Mouse (Mus musculus) regulatory T cell (primary cell): ENCODE results near the gene Gpatch3.

Experiments used
- in situ Hi-C: fragments of 300-600 bp; cut with MboI, MseI; formaldehyde crosslinking; loops from one replicate; pipeline ENCODE4 v1.15.1; 2025; ENCODE audit warnings: high pct_unique_total_duplicates

Gpatch3 gene

GRCm38 (mm10) chr4:133584059-133584951 is 9.8 kb downstream of the Gpatch3 start, which contains the start of gene Gpn2:
Gene Gpn2, plus strand, starts transcription at chr4:133584362.
- in situ Hi-C loops: no loop called here

GRCm38 (mm10) chr4:133592570-133592969 is 18.0 kb downstream of the Gpatch3 start:
- in situ Hi-C loops: loop anchor here (5.0 to 10.0 kb wide), 2 partner anchors 52 to 235 kb away; no protein-coding TSS in a partner anchor

DNA sequence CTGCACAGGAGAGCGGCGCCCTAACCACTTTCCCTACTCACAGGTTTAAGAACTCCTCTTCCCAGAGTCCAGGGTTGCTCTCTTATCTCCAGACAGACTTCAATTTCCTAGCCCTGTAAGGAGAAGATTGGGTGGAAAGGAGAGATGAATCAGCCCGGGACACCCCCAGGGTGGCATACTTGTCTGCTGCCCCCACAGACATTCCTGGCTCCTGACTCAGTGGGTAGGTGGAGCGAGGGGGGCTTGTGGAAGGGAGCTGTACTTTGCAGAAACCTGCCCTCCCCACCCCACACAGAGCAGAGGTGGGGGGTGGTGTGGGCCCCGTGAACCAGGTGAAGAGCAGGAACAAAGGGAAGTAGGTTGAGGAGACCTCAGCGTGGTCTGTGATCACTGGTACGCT is 21.0 kb downstream of the Gpatch3 start:
- in situ Hi-C loops: loop anchor here (10.0 kb wide), 1 partner anchor 49 kb away; no protein-coding TSS in a partner anchor

GRCm38 (mm10) chr4:133596084-133596483 is 21.5 kb downstream of the Gpatch3 start:
- in situ Hi-C loops: loop anchor here (10.0 kb wide), 1 partner anchor 49 kb away; no protein-coding TSS in a partner anchor

DNA sequence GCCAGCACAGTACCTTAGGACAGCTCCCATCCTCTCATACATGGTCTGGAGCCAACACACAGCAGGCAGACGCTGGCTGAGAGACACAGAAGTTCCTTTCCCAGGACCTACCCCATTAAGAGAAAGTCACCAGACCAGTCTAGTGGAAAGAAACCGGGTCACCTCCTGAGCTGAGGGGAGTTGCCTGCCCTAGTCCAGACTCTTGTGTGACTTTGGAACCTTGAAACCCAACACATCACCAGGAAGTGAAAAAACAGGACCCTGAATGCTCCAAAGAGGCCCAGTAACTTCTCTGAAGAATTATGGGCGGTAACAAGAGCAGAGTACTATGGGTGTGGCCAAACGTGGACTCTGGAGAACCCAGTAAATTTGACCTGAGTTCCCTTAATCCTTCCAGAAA is 24.1 kb downstream of the Gpatch3 start:
- in situ Hi-C loops: loop anchor here (10.0 kb wide), 1 partner anchor 46 kb away; no protein-coding TSS in a partner anchor

DNA sequence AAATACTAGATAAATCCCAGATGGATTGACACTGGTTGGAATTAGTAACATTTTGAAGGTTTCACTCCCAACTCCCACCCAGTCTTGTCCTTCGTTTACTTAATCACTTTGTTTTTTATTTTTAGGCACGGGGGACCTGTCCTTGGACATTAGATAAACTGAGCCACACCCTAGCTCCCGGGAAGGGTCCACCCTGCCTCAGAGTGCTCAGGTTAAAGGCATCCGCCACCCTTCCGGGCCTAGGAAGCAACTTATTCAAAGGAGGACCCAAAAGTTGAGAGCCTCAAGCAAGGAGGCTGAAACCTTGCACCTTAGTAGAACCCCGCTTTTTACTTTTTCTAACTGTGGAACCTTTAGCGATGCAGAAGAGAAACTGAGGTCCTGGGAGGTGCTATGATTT is 24.6 kb downstream of the Gpatch3 start:
- in situ Hi-C loops: loop anchor here (10.0 kb wide), 1 partner anchor 46 kb away; no protein-coding TSS in a partner anchor

DNA sequence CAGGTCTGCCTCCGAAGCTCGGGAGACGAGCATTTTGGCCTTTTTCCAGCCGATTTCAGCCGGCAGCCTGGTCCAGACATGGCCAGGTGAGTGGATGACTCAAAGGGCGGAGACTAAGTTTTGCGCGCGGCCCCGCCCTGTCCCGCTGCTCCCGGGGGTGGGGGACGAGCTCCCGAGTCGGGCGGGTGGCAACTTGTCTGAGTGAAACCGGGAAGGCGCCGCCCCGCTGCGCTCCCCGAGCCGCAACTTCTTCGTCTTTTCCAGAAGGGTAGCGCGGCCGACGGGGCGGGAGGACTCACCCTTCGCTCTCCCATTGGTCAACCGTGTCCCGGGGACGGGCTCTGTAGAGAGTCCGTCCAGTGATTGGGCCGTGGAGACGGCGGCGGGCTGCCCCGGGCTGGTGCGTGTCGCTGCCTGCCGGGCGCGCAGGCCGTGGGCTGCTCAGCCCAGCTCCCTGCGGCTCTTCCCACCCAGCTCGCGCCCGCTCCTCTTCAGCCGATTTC is 25.1 kb downstream of the Gpatch3 start:
- in situ Hi-C loops: loop anchor here (10.0 kb wide), 1 partner anchor 45 kb away; no protein-coding TSS in a partner anchor

- in situ Hi-C loops: no loop called here
Observed at GRCm38 (mm10) chr4:133600306-133600705, 25.8 kb downstream of the Gpatch3 start.

DNA sequence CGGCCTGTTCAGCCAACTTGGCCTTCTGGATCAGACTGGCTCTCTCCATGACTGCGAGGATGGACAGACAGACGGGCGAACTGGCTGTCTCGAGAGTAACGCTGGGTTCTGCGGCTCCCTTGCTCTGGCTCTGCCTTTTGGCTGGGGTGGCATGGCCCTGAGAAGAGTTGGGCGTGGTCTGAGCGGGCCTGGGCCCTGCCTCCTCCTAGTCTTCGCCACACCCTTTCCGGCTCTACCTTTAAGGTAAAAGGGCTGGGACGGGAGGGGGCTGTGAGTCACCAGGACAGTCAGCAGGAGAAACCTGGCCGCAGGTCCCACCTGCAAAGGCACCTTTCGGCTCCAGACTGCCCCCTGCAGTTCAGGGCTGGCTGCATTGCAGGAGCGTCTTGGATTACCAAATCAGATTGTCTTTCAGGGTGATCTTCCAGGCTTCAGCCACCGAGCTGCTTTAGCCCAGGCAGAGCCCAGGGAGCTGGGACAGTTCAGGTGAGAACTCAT is 27.2 kb downstream of the Gpatch3 start, which contains the start of gene Sfn:
TSS of gene Sfn (minus strand) at position 448 of the 498 bp plus-strand sequence.
- in situ Hi-C loops: no loop called here

DNA sequence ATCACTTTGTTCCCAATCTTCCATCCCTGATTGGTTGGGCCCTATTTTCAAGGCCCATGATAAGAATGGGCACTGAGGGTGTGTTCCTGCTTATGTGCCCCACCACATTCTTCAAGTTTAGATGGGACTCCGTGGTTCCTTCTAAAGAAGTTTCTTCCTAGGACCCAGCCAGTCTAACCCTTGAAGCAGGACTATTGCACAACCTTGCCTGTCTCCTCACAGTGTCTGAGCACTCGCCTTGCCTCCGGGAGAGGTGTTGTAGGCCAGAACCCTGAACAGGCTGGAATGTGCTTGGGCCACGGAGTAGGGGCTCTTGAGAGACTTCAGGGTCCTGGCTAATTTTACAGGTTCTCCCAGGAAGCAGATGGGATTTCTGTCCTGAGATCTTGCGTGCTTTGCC is 28.5 kb downstream of the Gpatch3 start:
- in situ Hi-C loops: no loop called here

GRCm38 (mm10) chr4:133604175-133604574 is 29.6 kb downstream of the Gpatch3 start:
- in situ Hi-C loops: no loop called here

DNA sequence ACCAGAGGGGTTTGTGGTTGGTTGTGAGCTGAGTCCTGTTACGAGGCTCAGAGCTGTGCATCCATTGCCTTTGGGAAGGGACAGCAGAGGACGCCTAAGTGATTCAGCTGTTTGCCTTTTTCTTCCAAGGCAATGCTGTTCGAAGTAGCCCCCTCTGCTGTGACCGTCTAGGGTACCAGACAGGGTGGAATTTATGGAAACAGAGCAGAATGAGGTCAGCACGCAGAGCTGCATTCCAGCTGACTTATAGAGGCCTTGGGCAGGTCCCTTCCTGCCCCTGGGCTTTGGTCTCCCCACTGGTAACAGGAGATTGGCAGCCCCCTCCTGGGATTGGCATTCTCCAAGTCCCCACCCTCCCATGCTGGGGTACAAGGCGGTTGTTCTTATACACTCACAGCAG is 30.3 kb downstream of the Gpatch3 start:
- in situ Hi-C loops: no loop called here

- in situ Hi-C loops: no loop called here
Observed at GRCm38 (mm10) chr4:133605330-133605729, 30.8 kb downstream of the Gpatch3 start.

GRCm38 (mm10) chr4:133607284-133607683 is 32.7 kb downstream of the Gpatch3 start:
- in situ Hi-C loops: no loop called here

DNA sequence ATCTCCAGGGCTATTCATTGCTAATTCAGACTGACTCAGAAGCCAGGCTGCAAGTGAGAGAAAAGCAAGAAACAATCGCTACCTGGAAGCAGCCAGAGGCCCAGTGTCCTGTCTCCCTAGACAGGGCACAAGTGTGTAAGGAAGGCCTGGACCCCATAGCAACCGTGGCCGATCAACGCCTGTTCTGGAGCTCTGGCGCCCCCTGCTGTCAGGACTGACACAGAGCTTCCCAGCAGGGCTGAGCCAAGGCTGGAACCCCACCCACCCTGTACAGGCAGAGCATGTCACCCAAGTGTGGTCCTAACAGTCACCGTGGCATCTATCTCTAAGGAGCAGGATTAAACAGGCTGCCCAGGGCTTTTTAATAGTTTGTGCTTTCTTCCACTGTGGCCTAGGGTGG is 35.2 kb downstream of the Gpatch3 start:
- in situ Hi-C loops: no loop called here

GRCm38 (mm10) chr4:133611815-133612214 is 37.3 kb downstream of the Gpatch3 start:
- in situ Hi-C loops: no loop called here

GRCm38 (mm10) chr4:133612416-133612815 is 37.9 kb downstream of the Gpatch3 start:
- in situ Hi-C loops: no loop called here

GRCm38 (mm10) chr4:133613026-133613425 is 38.5 kb downstream of the Gpatch3 start:
- in situ Hi-C loops: no loop called here

GRCm38 (mm10) chr4:133613867-133614266 is 39.3 kb downstream of the Gpatch3 start:
- in situ Hi-C loops: no loop called here

DNA sequence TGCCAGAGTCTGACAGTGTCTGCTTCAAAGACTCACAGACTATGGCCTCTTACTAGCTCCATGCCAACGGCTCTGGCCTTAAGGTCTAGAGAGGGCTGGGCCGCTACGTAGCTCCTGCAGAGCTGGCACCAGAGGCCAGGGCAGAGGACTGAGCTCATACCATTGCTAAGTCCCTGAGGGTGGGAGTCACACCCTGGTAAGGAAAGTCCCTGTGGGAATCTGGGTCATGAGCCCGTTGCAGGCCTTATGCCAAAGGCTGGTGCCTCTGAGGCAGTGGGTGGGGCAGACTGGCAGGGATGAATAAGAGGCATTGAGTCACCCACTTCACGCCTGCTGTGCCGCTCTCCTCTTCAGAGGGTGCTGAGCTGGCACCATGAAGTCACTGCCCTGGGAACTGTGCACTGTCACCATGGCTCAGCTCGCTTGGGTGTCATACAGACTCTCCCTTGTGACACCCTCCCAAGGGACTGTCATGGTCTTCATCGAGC is 39.8 kb downstream of the Gpatch3 start:
- in situ Hi-C loops: no loop called here

DNA sequence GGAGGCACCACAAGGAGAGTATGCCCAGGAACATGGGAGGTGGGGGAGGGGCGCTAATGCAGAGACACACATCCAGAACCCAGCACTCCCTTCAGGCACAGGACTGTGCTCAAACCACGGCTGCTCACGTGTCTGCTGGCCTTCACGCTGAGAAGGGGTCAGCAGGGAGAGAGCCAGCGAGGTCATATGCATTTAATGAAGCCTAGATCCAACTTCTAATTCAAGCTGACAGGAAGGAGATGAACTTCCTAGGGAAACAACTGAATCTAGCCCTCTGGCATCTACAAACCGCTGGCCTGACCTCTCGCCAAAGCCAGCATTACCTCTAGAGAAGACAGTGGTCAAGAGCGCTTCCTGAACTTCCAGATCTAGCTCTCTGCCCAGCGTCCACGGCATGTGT is 40.9 kb downstream of the Gpatch3 start:
- in situ Hi-C loops: no loop called here

GRCm38 (mm10) chr4:133617936-133618335 is 43.4 kb downstream of the Gpatch3 start:
- in situ Hi-C loops: no loop called here
